Mouse (Mus musculus): ENCODE data around the gene Tada2a.

Gene Tada2a

DNA sequence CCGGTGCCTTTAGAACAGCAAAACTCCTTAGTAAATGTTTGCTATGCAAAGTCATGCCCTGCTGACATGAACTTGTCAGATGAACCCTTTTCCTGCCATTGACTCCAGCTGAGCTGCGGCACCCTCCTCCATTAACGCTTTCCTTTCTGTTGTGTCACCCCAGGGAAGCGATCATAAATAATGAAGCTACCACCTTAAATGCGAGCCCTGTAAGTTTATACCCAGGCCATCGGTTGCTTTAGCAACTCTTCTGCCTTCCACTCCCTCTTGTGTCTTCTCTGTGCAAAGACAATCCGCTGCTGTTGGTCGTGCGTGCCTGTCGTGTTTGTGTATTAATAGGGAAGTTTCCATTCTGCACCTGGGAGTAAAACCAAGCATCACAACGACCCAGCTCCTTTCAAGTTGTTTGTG lies 63.3 kb downstream of the Tada2a start:
- DNase-seq (ENCODE audit: extremely low spot score, low spot score) = peak; percentile 30

DNA sequence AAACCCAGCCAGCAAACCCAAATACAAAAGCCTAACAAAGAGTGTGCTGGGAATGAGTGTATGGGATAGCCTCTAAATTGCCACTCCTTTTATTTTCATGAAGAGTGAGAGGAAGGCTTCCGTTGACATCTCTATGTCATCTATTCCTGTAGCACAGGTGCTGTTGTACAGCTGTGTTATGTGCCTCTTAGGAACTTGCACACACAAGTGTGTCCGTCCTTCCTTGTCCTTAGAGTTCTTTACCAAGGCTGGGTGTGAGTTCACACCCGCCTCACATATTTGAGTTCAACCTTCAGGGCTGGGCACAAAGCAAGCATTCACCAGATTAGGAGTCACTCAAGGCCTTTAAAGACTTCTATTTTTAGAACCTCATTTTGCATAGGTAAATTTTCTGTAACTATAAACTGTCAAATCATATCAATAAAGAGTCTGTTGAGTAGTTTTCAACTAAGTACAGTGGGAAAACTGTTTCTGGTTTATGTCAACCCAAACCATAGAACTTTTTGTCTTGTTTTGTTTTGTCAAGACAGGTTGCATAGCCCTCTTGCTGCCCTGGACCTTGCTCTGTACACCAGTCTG lies 65.7 kb downstream of the Tada2a start:
- no peak for DNase-seq (ENCODE audit: extremely low spot score, low spot score)

DNA sequence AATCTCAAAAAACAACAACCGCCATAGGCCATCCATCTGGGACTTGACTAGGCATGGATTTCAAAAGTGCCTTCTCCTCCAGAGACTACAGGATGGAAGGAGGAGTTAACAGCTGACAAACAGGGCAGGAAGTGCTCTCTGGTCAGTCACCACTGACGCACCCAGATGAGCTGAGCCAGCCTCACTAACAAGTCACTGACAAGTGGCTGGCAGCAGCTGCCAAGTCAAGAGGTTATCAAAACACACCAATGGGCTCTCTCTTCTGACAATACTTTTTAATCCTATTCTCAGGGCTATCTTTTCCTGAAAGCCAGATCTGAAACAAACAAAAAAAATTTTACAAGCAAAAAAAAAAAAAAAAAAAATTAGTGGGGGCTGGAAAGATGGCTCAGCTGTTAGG lies 66.6 kb downstream of the Tada2a start:
- no peak for DNase-seq (ENCODE audit: extremely low spot score, low spot score)

DNA sequence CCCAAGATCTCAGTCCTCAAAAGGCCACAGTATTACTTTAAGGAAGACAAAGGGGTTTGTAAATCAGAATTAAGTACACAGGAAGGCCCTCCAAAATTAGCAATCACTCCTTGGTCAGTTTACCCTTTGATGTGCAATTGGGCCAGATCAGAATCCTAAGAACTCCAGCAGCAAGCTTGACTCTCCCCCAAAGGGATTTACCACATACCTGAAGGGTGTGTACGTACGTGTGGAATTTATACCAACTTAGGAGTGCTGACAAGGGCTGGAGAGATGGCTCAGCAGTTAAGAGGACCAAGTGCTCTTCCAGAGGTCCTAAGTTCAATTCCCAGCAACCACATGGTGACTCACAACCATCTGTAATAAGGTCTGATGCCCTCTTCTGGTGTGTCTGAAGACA lies 67.5 kb downstream of the Tada2a start:
- no peak for DNase-seq (ENCODE audit: extremely low spot score, low spot score)

DNA sequence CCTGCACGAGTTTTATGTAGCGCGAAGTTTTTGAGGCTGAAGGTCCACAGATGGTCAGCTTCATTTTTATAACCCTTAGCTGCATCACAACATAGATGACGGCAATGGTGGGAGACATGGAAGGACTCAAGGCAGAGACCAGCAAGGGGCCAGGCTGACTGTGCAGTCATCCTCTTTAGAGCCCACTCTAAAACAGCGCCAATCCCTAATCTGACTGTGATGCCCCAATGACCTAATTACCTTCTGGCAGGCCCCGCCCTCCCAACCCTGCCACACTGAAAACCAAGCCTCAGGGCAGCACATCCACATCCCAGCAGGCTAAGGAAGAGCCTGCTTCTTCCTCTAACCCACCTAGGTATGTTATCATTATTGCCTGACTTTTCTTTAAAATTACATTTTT lies 68.8 kb downstream of the Tada2a start:
- DNase-seq (ENCODE audit: extremely low spot score, low spot score) = no peak

DNA sequence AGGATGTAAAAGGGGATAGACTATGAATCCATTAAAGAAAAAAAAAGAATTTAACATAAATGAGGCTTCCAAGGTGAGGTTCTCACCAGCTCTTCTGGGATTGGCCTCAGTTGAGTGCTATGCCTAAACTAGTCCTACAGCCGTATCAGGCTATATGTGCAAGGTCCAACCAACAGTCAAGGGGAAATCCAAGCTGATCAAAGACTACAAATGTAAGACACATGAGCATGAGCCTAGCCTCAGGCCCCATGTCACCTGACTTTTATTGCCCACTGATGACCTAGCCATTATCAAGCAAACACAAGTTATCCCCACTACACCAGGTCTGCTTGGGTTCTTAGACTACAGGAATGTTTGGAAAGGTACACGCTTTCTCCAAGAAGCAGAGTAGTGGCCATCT lies 69.6 kb downstream of the Tada2a start:
- no peak for DNase-seq (ENCODE audit: extremely low spot score, low spot score)

DNA sequence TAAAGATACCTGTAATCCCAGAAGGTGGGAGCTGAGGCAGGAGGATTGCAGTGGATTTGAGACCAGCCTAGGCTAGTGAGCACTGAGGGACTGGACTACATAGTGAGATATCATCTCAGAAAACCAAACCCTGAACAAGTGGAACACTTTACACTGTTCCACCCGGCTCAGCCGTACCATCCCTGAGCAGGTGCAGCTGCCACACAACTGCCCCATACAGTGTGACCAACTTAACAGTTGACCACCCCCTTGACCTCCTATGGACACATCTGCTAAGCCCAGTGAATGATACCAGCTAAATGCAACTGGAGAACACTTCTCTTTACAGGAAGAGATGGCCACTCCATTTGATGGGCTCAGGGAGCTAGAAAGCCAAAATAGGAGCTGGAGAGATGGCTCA lies 72.0 kb downstream of the Tada2a start:
- no peak for DNase-seq (ENCODE audit: extremely low spot score, low spot score)

DNA sequence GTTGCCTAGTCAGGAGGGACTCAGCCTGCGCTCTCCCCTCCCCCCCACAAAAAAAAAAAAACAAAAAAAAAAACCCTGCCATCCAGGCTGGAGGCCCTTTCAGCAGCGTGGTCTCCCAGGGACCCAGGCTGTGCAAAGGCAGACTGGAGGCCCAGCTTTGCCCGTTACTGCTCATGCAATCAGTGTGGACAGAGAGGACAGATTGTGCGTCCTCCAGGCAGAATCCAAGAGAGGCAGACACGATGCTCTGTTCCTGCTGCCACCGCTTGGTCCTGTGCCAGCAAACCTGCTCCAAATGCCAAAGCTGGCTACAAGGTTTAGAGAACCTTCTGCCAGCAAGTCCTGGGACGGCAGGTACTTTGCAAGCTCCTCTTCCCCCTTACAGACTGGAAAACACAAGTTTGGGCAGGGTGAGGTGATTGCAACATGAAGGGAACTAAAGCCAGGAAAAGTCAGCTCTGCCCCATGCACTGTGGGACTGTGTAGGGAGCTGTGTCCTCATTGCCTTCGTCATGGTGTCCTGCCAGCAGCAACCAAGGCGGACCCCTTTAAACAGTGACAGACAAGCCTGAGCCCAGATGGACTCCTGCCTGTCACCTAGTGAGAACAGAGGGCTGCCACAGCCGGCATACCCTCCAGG lies 75.8 kb downstream of the Tada2a start:
- DNase-seq (ENCODE audit: extremely low spot score, low spot score) = no peak

DNA sequence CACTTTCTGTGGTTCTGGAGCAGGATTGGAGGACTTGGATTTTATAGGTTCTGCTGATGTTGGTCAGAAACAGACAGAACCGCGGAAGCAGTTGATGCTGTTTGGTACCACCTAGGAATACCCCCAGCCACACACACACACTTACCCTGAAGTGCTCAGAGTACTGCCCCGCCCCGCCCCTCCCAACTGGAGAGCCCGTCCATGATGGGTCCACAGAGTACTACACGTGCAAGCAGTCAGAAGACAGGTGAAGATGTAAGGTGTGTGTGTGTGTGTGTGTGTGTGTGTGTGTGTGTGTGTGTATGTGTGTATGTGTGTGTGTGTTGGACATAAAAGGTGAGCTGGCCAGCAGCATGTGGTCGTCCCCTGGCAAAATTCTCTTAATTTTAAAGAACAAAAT lies 76.3 kb downstream of the Tada2a start:
- no peak for DNase-seq (ENCODE audit: extremely low spot score, low spot score)

DNA sequence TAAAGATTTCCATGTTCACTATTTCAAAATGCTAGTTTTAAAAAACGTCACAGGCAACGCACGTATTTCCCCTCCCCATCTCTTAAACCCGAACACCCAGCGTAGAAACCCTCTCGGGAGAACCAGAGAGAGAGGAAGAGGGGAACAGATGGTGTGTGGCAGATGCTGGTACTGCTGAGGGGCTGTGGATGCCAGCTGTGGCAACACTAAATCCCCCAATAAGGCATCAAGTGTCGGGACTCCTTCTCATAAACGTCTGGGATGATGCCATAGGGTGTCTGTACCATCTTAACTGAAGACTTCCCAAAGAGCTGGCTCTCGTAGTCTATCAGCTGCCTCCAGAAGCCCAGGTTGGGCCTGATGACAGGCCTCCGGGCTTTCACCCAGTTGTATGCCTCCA lies 81.0 kb downstream of the Tada2a start:
- DNase-seq (ENCODE audit: extremely low spot score, low spot score) = no peak

DNA sequence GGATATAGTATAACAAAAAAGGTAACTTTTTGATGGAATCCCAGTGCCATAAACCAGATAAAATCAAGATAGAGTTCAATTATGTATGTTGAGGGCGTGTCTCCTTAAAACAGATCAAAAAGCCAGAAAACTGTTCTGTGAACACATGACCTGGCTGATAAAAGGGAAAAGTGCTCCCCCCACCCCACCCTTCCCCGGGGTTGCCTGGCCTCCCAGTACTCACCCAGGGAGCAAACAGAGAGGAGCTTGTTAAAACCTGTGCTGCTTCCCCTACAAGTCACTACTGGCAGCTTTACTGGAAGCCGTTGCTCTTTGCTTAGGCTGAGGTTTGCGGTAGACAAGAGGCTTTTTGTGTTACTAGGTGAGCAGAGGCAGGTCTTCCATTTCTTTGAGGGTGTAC lies 82.1 kb downstream of the Tada2a start:
- no peak for DNase-seq (ENCODE audit: extremely low spot score, low spot score)

DNA sequence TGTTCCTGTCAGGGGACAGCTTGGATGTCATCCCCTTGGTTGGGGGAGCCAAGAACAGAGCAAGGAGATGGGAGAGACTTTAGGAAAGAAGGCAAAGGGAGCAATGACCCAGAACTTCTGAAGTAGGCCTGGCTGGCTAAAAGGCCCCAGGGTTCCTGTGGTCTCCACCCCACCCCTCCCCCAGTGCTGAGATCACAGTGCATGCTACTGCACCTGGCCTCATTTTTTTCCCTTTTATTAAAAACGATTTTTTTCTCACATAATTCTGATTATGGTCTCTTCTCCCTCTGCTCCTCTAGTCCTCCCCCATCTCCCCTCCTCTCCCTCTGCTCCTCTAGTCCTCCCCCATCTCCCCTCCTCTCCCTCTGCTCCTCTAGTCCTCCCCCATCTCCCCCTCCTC lies 84.4 kb downstream of the Tada2a start:
- no peak for DNase-seq (ENCODE audit: extremely low spot score, low spot score)

DNA sequence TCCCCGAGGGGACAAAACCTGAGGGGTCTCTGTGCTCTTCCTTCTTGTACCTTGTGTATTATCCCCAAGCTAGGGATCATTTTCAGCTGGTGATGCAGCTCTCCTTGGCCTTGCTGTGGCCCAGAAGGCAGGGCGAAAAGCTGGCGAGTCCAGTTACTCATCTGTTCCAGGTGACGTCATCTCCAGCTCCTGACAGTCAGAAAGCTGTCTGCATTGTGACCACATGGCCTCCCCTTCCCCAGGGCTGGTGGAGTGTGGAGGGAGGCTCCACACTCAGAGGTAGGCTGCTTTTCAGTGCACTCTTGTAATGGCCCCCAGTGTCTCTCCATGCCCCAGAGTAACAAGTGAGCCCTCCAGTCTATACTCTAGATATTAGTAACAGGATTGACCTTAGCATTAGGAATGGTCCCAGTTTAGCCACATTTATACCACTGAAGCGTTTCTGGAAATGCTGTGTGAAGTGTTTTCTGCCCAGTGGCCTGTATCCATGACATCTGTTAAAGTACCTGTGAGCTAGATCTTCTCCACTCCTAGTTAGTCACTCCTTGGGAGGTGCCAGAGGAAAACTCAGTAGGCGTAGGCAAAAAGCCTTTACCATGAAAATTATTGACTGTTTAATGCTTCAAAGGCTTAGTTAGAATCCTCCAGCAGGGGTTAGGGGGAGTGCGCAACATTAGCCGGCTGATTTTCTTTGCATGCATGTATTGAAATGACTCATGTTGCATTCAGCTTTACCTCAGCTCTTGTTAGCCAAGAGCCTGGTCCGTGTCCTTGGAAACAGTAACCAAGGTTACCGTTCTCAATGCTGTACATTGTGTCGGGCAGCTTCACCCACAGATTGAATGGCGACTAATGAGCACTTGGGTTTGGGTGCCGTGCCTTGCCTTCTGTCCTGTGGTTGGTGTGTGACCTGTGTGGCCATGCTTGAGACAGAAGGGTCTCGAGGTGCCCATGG lies 86.3 kb downstream of the Tada2a start:
- DNase-seq (ENCODE audit: extremely low spot score, low spot score) = peak; percentile 78

DNA sequence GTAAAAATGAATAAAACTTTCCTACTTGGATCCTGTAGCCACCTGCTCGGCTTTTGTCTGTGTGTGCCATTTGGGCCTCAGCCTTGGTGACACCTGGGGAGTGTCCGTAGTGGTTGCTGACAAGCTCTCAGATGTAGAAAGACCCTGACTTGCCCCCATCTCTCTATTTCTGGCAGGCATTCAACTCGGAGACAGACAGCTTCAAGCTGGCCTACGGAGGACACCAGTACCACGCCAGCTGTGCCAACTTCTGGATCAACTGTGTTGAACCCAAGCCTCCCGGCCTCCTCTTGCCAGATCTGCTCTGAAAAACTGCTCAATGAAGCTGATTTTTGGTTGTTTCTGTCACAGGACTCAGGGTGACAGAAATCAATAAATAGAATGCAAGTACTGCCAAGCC lies 88.8 kb downstream of the Tada2a start:
- DNase-seq (ENCODE audit: extremely low spot score, low spot score) = no peak

DNA sequence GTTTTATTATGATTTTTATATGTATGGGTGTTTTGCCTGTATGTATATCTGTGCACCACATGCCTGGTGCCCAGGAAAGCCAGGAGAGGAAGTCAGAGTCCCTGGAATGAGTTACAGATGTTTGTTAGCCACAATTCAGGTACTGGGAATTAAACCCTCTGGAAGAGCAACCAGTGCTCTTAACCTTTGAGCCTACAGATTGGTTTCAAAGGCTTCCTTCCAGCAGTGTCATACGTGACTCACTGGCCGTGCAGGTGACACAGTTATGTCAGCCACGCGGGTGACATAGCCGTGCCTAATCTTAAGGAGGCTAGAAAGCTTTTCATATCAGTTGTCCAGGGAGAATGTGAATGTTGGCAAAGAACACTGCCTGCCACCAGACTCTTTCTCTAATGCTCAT lies 95.7 kb downstream of the Tada2a start:
- DNase-seq (ENCODE audit: extremely low spot score, low spot score) = no peak

DNA sequence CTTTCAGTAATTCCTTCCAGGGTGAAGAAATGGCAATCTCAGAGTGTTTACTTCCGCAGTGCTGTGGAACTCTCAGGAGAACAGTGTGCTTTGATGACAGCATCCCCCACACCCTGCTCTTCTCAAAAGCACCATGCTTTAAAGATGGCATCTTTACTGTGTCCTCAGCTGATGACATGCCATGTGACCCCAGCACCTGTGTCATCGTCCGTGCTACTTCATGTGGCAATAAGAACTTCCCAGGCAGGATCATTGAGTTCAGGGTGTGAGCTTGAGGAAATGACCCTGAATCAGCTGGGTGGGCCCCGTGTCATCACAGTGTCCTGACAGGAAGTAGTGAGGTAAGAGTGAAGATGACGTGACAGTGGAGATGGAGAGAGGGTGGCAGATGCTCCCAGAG lies 96.8 kb downstream of the Tada2a start:
- no peak for DNase-seq (ENCODE audit: extremely low spot score, low spot score)

DNA sequence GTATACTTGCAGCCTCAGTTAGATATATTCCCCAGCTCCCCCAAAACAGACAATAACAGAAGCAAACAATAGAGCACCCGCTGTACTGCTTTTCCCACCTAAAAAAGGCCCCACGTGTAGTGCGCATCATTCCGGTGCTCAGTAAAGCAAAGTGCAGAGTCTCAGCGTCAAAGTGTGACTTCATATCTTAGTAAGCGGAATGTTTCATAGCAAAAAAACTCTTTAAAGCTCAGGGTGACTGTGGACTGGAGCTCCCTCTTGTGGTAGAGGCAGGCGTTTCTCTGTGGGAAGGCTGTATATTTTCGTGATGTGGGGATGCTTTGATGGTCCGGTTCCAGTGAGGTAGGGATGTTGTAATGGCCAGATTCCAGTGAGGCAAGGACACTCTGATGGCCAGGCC lies 97.4 kb downstream of the Tada2a start:
- peak; percentile 34 for DNase-seq (ENCODE audit: extremely low spot score, low spot score)
